Mouse (Mus musculus) small intestine, adult 2 months (tissue): ENCODE measurements at regions not wholly inside any gene's neighbourhood (a gene's known extent, or its start where the extent isn't known, plus 50 kb on each side); places are given as distances from the start of the nearest gene placed in this dataset.

Experiments used
- CTCF ChIP-seq: fragments of 200-500 bp; IDR thresholded peaks from 2 replicates; pipeline ENCODE4 v1.5.1; 2012; ENCODE audit warnings: low read depth, mild to moderate bottlenecking, control low read depth, inconsistent platforms, low read length, moderate library complexity, mixed read lengths; ENCODE audit not compliant: insufficient replicate concordance, insufficient read length; ENCODE audit errors: extremely low read depth
- POLR2A ChIP-seq: fragments of 200-500 bp; IDR thresholded peaks from 2 replicates; pipeline ENCODE4 v1.6.1; 2012; ENCODE audit warnings: low read depth, mild to moderate bottlenecking, control low read depth, inconsistent platforms, low read length, moderate library complexity

GRCm38 (mm10) chr15:56580745-56581515 lies 896.5 kb downstream of the Slc22a22 start:
- TF ChIP-seq CTCF (no peak), POLR2A (no peak)
